ENCODE assay signal across 8 mouse cellular contexts in genomic region chr19:23015516-23015915, GRCm38 (mm10).
DNase-seq lines count a peak whose midpoint lies in the region; ATAC-seq and TF ChIP-seq lines count a peak whose summit lies in the region.
"Had no signal": no experiment of that assay in that cellular context is flagged by ENCODE, and none has a peak within 500 bp of the region (broad histone marks: within the 10 kb centered on the region; RNA-seq: fewer than 3 reads in every experiment).

No protein-coding gene starts in this region.

- H3K27ac ChIP-seq in neural tube, embryonic 11.5 days (ENCODE audit: low read depth, low read length), result no peak overlapping the region
- H3K27ac ChIP-seq in small intestine, adult 2 months (ENCODE audit: insufficient read depth, low read depth, low read length), result no peak overlapping the region
- H3K27ac ChIP-seq in hindbrain, embryonic 10.5 days, result no peak overlapping the region
- H3K27ac ChIP-seq: lung, embryonic 15.5 days had no signal

- no peaks in the 10 kb centered on the region for H3K36me3 ChIP-seq in neural tube, embryonic 11.5 days (ENCODE audit: control insufficient read depth, insufficient read depth, low read length)
- no peaks in the 10 kb centered on the region for H3K36me3 ChIP-seq in small intestine, adult 2 months (ENCODE audit: control insufficient read depth, insufficient read depth, low read length)
- H3K36me3 ChIP-seq in hindbrain, embryonic 10.5 days, result no peaks in the 10 kb centered on the region
- H3K36me3 ChIP-seq: lung, embryonic 15.5 days had no signal

- 48% methylated on average over 3 of the region's 3 CpGs for WGBS in neural tube, embryonic 11.5 days
- 56% methylated on average over 3 of the region's 3 CpGs for WGBS in small intestine, adult 2 months
- WGBS in hindbrain, embryonic 10.5 days, result 46% methylated on average over 3 of the region's 3 CpGs

- no peak overlapping the region for H3K9ac ChIP-seq in neural tube, embryonic 11.5 days (ENCODE audit: low read length)
- H3K9ac ChIP-seq: lung, embryonic 15.5 days had no signal

- DNase-seq in neural tube, embryonic 11.5 days (ENCODE audit: low spot score), result peak; percentile 20
- DNase-seq in neural tube, embryonic 10.5 days (ENCODE audit: extremely low spot score, low spot score), result no peak
- peak; percentile 68 for DNase-seq in adrenal gland, adult 2 months
- peak; percentile 71 for DNase-seq in cerebellum, adult 9-10 months
- DNase-seq in kidney, adult 8-10 months, result peak; percentile 68 to 80
- DNase-seq in hindbrain, embryonic 10.5 days (ENCODE audit: low spot score), result no peak

- no peak overlapping the region for H3K4me3 ChIP-seq in neural tube, embryonic 11.5 days (ENCODE audit: low read depth, low read length)
- no peak overlapping the region for H3K4me3 ChIP-seq in small intestine, adult 2 months (ENCODE audit: low read depth, low read length)
- no peak overlapping the region for H3K4me3 ChIP-seq in hindbrain, embryonic 10.5 days
- H3K4me3 ChIP-seq: lung, embryonic 15.5 days had no signal

- no peaks in the 10 kb centered on the region for H3K27me3 ChIP-seq in neural tube, embryonic 11.5 days (ENCODE audit: control insufficient read depth, insufficient read depth, low read length)
- no peaks in the 10 kb centered on the region for H3K27me3 ChIP-seq in small intestine, adult 2 months (ENCODE audit: control insufficient read depth, insufficient read depth, low read length)
- no peaks in the 10 kb centered on the region for H3K27me3 ChIP-seq in hindbrain, embryonic 10.5 days (ENCODE audit: insufficient read depth, poor library complexity, severe bottlenecking)
- H3K27me3 ChIP-seq: lung, embryonic 15.5 days had no signal

- no peak overlapping the region for H3K4me2 ChIP-seq in neural tube, embryonic 11.5 days (ENCODE audit: low read depth)
- H3K4me2 ChIP-seq: lung, embryonic 15.5 days had no signal

- ATAC-seq in neural tube, embryonic 11.5 days (ENCODE audit: insufficient read depth, low FRiP score, low TSS enrichment), result no peak

- TF ChIP-seq CTCF in small intestine, adult 2 months (IDR thresholded peaks at IDR 0.05; ENCODE audit: extremely low read depth, insufficient read length, insufficient replicate concordance, low read depth, low read length), result peak; percentile 71; the same call in 1 of the 2 replicates

- no peaks in the 10 kb centered on the region for H3K4me1 ChIP-seq in neural tube, embryonic 11.5 days (ENCODE audit: control insufficient read depth, insufficient read depth, low read length)
- H3K4me1 ChIP-seq in small intestine, adult 2 months (ENCODE audit: control insufficient read depth, insufficient read depth, insufficient read length, low read length), result no peaks in the 10 kb centered on the region
- no peaks in the 10 kb centered on the region for H3K4me1 ChIP-seq in hindbrain, embryonic 10.5 days (replicated peaks)
- H3K4me1 ChIP-seq: lung, embryonic 15.5 days had no signal

- TF ChIP-seq POLR2A in small intestine, adult 2 months (IDR thresholded peaks at IDR 0.05; ENCODE audit: low read depth, low read length), result no peak

- no peaks in the 10 kb centered on the region for H3K9me3 ChIP-seq in neural tube, embryonic 11.5 days (ENCODE audit: control insufficient read depth, low read length)
- no peaks in the 10 kb centered on the region for H3K9me3 ChIP-seq in hindbrain, embryonic 10.5 days
- H3K9me3 ChIP-seq: lung, embryonic 15.5 days had no signal

Comparison
In these comparisons a context has a peak if more than half of its experiments do, and no peak if none do; other contexts are left out.
1. DNase-seq: peak in neural tube, embryonic 11.5 days (single experiment), adrenal gland, adult 2 months (single experiment), cerebellum, adult 9-10 months (single experiment) and kidney, adult 8-10 months (2 of 2); none in neural tube, embryonic 10.5 days (single experiment) and hindbrain, embryonic 10.5 days (single experiment).